Mouse (Mus musculus): ENCODE data around the gene Eef1a2. TPM values are rescaled to one million over a fixed set of nuclear protein-coding genes. Genes with fewer than 3 reads are reported as not detected.
"Not testable (repeated sequence)": the region's sequence is repeated elsewhere in the genome, so short reads cannot be mapped to it uniquely, and the experiment has no call there.

Eef1a2 gene
- total RNA-seq (2021), result 1,000 to 10,000 TPM; 1,145 to 1,175 TPM
- long read RNA-seq, experiment 1, transcript Eef1a2-201 (8 exons, 2,084 nt), result major isoform, 69 of 91 reads
- long read RNA-seq, experiment 1, partial matches to known transcripts, result 22 of 91 reads
- long read RNA-seq, experiment 1, other reads (novel, unspliced or antisense), result 0 of 91 reads
- long read RNA-seq, experiment 2, transcript Eef1a2-201 (8 exons, 2,084 nt), result major isoform, 83 of 103 reads
- long read RNA-seq, experiment 2, partial matches to known transcripts, result 17 of 103 reads
- long read RNA-seq, experiment 2, other reads (novel, unspliced or antisense), result 3 of 103 reads

GRCm38 (mm10) chr2:181156248-181157121, at the start of gene Eef1a2:
Gene Eef1a2, minus strand, starts transcription at chr2:181157014.
- peak within 1 kb of the TSS; percentile 79 for H3K4me3 ChIP-seq
- peak; percentile 62 for TF ChIP-seq CTCF (conservative IDR thresholded peaks at IDR 0.05)
- H3K27ac ChIP-seq, result peak within 1 kb of the TSS; percentile 99
- peak; percentile 73 to 83 for DNase-seq (ENCODE audit: low spot score in 2 of 2)

DNA sequence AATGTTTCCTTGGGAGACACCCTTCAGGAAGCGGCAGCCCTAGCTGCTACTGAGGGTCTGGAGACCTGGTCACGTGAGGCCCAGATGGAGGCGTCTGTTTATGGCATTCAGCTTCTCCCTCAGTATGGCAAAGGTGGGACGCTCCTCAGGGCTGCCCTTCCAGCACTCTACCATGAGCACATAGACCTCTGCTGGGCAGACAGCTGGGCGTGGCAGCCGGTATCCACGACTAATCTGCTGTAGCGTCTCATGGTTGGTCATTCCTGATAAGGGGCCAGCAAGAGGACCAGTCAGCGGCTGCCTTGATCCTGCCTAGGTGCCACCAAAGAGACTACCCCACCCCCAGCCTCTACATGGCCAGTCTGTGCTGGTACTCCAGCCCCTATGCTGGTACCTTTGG, 49.3 kb upstream of the Eef1a2 start:
- Histone ChIP-seq H3K27ac (no peak overlapping the region), H3K4me3 (no peak overlapping the region)
- DNase-seq (ENCODE audit: low spot score in 2 of 2), result no peak
- TF ChIP-seq CTCF (conservative IDR thresholded peaks at IDR 0.05), result no peak

DNA sequence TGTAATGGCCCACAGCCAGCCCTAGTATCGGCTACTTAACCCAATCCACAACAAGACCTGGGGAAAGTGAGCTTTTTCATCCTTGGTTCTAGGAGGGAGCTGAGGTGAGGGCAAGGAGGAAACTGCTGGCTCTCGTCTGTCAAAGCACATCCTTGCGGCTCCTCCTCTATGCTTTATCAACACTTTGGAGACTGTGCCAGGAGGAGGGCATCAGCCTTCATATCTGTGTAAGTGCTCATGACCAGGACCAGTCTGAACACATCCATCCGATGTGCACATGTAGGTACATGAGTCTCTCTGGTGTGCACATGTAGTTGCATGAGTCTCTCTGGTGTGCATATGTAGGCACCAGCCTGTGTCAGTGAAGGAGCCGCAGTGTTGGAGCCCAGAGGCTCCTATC, 48.9 kb upstream of the Eef1a2 start:
- DNase-seq (ENCODE audit: low spot score in 2 of 2), result no peak
- H3K27ac ChIP-seq, result no peak overlapping the region
- no peak overlapping the region for H3K4me3 ChIP-seq
- TF ChIP-seq CTCF (conservative IDR thresholded peaks at IDR 0.05), result no peak

GRCm38 (mm10) chr2:181202886-181203285, 46.1 kb upstream of the Eef1a2 start:
- TF ChIP-seq CTCF (conservative IDR thresholded peaks at IDR 0.05), result no peak
- Histone ChIP-seq H3K4me3 (no peak overlapping the region), H3K27ac (no peak overlapping the region)
- DNase-seq (ENCODE audit: low spot score in 2 of 2), result no peak

GRCm38 (mm10) chr2:181202422-181202821, 45.6 kb upstream of the Eef1a2 start, which contains the start of gene Ptk6:
Gene Ptk6, minus strand, starts transcription at chr2:181202789.
- DNase-seq (ENCODE audit: low spot score in 2 of 2), result no peak
- no peak for TF ChIP-seq CTCF (conservative IDR thresholded peaks at IDR 0.05)
- H3K27ac ChIP-seq, result no peak within 1 kb of the TSS
- no peak within 1 kb of the TSS for H3K4me3 ChIP-seq

DNA sequence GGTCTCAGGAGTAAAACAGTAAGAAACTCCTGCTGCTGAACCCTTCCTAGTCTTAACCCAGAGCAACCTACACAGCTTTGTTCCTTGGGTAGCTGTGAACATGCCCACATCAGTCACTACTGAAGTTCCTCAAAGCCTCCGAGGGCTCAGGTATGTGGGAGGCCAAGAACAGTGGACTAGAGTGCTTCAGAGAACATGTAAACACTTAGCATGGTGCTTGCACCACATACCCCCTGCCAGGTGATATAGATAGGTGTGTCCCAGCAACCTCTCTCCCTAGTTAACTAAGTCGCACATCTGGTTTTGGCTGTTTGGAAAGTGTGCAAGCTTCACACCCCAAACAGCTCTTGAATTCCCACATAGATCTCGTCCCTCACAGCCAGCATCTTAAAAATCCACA, 44.8 kb upstream of the Eef1a2 start:
- TF ChIP-seq CTCF (conservative IDR thresholded peaks at IDR 0.05), result no peak
- DNase-seq (ENCODE audit: low spot score in 2 of 2), result no peak
- no peak overlapping the region for H3K4me3 ChIP-seq
- no peak overlapping the region for H3K27ac ChIP-seq

DNA sequence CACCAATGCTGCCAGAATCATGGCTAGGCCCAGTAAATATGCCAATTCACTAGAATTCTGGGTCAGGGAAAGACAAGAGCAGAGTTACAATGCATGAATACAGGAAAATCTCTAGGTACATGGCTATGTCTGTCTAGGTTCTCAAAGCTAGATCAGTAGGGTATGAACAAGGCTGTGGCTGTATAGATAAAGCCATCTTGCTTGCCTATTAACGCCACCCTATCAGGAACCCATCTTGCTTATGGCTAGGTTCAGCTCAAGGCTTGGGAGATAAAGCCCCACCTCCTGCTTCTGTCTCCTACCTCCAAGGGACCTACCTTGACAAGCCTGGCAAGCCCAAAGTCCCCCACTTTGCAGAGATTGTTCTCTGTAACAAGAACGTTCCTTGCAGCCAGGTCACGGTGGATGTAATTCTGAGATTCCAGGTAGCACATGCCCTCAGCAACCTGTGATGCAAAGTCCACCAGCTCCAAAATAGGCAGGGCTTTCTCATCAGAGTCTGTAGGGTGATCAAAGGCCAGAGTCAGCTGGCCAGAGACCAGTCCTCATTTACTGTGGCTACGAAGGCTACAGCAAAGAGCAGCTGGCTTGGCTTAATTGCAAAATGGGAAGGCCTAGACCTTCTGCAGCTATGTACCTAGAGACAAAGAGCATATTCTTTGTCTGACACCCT, 40.0 kb upstream of the Eef1a2 start:
- Histone ChIP-seq H3K27ac (no peak overlapping the region), H3K4me3 (no peak overlapping the region)
- no peak for TF ChIP-seq CTCF (conservative IDR thresholded peaks at IDR 0.05)
- DNase-seq (ENCODE audit: low spot score in 2 of 2), result no peak

DNA sequence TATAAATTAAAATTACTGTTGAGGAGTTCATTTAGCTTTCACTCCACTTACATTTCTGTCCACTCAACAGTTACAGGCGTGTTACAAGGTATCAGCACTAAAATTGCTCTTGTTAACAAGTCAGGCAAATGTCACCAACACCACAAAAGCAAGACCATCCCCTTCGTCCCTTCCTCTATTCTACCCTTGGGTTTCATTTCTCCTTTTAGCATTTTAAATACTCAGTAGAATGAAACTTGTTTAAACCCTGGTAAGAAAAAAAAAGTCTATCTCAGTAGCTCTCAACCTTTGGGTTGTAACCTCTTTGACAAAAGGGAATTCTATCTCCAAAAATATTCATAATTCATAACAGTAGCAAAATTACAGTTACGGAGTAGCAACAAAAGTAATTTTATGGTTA, 36.2 kb upstream of the Eef1a2 start:
- Histone ChIP-seq H3K27ac (no peak overlapping the region), H3K4me3 (no peak overlapping the region)
- TF ChIP-seq CTCF (conservative IDR thresholded peaks at IDR 0.05), result no peak
- no peak for DNase-seq (ENCODE audit: low spot score in 2 of 2)

DNA sequence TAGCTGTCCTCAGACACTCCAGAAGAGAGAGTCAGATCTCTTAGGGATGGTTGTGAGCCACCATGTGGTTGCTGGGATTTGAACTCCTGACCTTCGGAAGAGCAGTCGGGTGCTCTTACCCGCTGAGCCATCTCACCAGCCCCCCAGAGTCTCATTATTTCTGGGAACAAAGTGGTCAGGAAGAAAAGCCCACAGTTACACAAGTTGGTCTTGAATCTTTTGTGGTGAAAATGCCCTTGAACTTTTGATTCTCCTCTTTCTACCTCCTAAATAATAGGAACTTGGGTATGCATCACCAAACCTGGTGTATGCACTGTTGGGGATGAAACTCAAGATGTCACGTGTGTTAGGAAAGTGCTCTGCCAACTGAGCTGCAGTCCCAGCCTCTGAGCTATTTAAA, 35.1 kb upstream of the Eef1a2 start:
- H3K27ac ChIP-seq, result no peak overlapping the region

DNA sequence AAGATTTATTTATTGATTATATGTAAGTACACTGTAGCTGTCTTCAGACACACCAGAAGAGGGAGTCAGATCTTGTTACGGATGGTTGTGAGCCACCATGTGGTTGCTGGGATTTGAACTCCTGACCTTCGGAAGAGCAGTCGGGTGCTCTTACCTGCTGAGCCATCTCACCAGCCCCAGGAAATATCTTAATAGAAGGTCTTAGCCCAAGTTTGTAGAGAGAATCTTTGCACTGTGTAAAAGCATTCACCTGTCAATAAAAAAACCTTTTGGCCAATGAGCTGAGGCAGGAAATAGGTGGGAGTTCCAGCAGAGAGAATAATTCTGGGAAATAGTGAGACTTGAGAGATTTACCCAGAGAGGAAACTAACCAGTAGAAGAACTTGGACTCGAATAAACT, 34.6 kb upstream of the Eef1a2 start:
- H3K4me3 ChIP-seq; H3K27ac ChIP-seq; DNase-seq (ENCODE audit: low spot score in 2 of 2): not testable (repeated sequence)

More for the DNA sequence above, 35.1 kb upstream of the Eef1a2 start:
- DNase-seq (ENCODE audit: low spot score in 2 of 2), result no peak
- no peak overlapping the region for H3K4me3 ChIP-seq
- no peak for TF ChIP-seq CTCF (conservative IDR thresholded peaks at IDR 0.05)

GRCm38 (mm10) chr2:181189321-181189720, 32.5 kb upstream of the Eef1a2 start:
- TF ChIP-seq CTCF (conservative IDR thresholded peaks at IDR 0.05), result no peak
- DNase-seq (ENCODE audit: low spot score in 2 of 2), result no peak
- Histone ChIP-seq H3K4me3 (no peak overlapping the region), H3K27ac (peak overlapping the region; percentile 51; the same call in 1 of the 2 replicates)

DNA sequence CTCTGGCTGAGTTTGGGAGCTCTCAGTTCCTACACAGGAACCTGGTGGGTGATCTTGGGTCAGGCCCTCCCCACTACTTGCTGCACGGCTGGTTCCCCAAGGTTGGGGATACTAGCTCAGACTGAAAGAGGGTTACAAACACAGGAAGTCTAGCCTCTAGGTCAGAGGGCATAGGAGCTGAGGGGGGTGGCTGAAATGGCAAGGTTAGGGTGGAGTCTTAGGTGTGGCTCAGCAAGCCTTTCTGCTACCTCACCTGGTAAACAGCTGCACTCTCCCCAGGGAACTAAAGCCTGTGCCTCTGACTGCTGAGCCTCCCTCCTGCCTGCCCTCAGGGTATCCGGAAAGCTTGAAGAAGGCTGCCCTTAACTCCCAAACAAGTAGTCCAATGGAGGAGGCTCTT, 31.9 kb upstream of the Eef1a2 start:
- Histone ChIP-seq H3K4me3 (no peak overlapping the region), H3K27ac (peak overlapping the region; percentile 51; the same call in 1 of the 2 replicates)
- no peak for DNase-seq (ENCODE audit: low spot score in 2 of 2)
- no peak for TF ChIP-seq CTCF (conservative IDR thresholded peaks at IDR 0.05)
